Mouse (Mus musculus) embryo, embryonic 9.5 days (tissue): ENCODE results near the gene Arhgef28.

Experiments
- DNase-seq: peaks from one replicate; pipeline ENCODE4 v3.0.0-alpha.2; 2017; ENCODE audit errors: extremely low spot score

Arhgef28 gene

GRCm38 (mm10) chr13:98205771-98206545 is at the start of gene Arhgef28:
Gene Arhgef28 (minus strand): TSS chr13:98206439.
- peak; percentile 81 for DNase-seq

GRCm38 (mm10) chr13:98254921-98255320 is 48.7 kb upstream of the Arhgef28 start:
- no peak for DNase-seq

- DNase-seq: no peak
Measured at GRCm38 (mm10) chr13:98249594-98249993, 43.4 kb upstream of the Arhgef28 start.

GRCm38 (mm10) chr13:98245386-98245785 is 39.1 kb upstream of the Arhgef28 start:
- DNase-seq: no peak

GRCm38 (mm10) chr13:98244571-98245350 is 38.5 kb upstream of the Arhgef28 start:
- DNase-seq: no peak

- DNase-seq: no peak
Measured at GRCm38 (mm10) chr13:98241531-98242282, 35.5 kb upstream of the Arhgef28 start.

- peak; percentile 67 for DNase-seq
Measured at GRCm38 (mm10) chr13:98239978-98240641, 33.9 kb upstream of the Arhgef28 start.

- DNase-seq: no peak
Measured at GRCm38 (mm10) chr13:98235451-98235850, 29.2 kb upstream of the Arhgef28 start.

GRCm38 (mm10) chr13:98230511-98230910 is 24.3 kb upstream of the Arhgef28 start:
- no peak for DNase-seq

- DNase-seq: no peak
Measured at GRCm38 (mm10) chr13:98226225-98226624, 20.0 kb upstream of the Arhgef28 start.

- peak; percentile 32 for DNase-seq
Measured at GRCm38 (mm10) chr13:98222848-98223247, 16.6 kb upstream of the Arhgef28 start.

- DNase-seq: no peak
Measured at GRCm38 (mm10) chr13:98210137-98210536, 3.9 kb upstream of the Arhgef28 start.

- DNase-seq: peak; percentile 48
Measured at GRCm38 (mm10) chr13:98208842-98209241, 2.6 kb upstream of the Arhgef28 start.

GRCm38 (mm10) chr13:98206546-98206870 is 269 bp upstream of the Arhgef28 start:
- DNase-seq: no peak

- DNase-seq: peak; percentile 39
Measured at GRCm38 (mm10) chr13:98205111-98205510, 1.1 kb downstream of the Arhgef28 start.

GRCm38 (mm10) chr13:98204371-98204770 is 1.9 kb downstream of the Arhgef28 start:
- DNase-seq: no peak

GRCm38 (mm10) chr13:98201436-98201835 is 4.8 kb downstream of the Arhgef28 start:
- DNase-seq: no peak

- DNase-seq: no peak
Measured at GRCm38 (mm10) chr13:98192596-98192995, 13.6 kb downstream of the Arhgef28 start.

- DNase-seq: no peak
Measured at GRCm38 (mm10) chr13:98188500-98188899, 17.7 kb downstream of the Arhgef28 start.

- no peak for DNase-seq
Measured at GRCm38 (mm10) chr13:98187904-98188303, 18.3 kb downstream of the Arhgef28 start.

GRCm38 (mm10) chr13:98186179-98186578 is 20.1 kb downstream of the Arhgef28 start:
- DNase-seq: no peak

GRCm38 (mm10) chr13:98184632-98185031 is 21.6 kb downstream of the Arhgef28 start:
- DNase-seq: no peak
